Mouse (Mus musculus) granulocyte monocyte progenitor cell, adult 5-6 weeks (primary cell): ENCODE data around the gene Serpina1f. TPM values are rescaled to one million over a fixed set of nuclear protein-coding genes. Genes with fewer than 3 reads are reported as not detected.
"Not testable (repeated sequence)": the region's sequence is repeated elsewhere in the genome, so short reads cannot be mapped to it uniquely, and the experiment has no call there.

ENCODE experiments used
- ATAC-seq: replicated peaks from 2 replicates; pipeline ENCODE4 v1.8.0; 2016; ENCODE audit warnings: mild to moderate bottlenecking, moderate TSS enrichment, inconsistent platforms; ENCODE audit not compliant: poor library complexity, severe bottlenecking
- total RNA-seq, 2 experiments: library from RNA; stranded (forward) in 1 of 2; stranded (reverse) in 1 of 2; fragments of 200-712, 200-1000 nt in 1 of 2; fragments of >200 nt in 1 of 2; fragmentation: Nextera tagmentation in 1 of 2; gene quantifications; 2 replicates each; pipeline ENCODE4 v1.2.3; 2014 to 2017

The Serpina1f gene
- total RNA-seq (2014; fragmentation: Nextera tagmentation) (not detected in 2 replicates), total RNA-seq (2017) (not detected in 2 replicates)

DNA sequence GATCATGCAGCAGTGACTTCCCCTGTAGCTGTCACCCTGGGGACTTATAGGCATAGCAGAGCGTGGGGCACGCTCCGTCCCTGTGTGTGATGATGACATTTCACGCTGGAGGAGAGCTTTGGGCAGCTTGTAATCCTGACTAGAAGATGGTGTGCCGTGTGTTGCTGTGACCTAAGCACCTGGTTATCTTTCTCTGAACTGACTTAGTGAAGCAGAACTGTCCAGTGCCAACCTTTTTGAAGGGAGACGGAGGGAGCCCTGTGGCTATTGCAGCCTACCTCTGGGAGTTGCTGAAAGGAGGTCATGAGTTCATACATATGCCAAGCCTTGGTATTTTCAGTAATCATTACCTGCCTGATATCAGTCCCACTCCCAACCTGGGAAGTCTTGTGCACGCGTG, at the start of gene Serpina1f:
Gene Serpina1f (minus strand): TSS at position 101 of the 400 bp plus-strand sequence.
- ATAC-seq, result no peak

DNA sequence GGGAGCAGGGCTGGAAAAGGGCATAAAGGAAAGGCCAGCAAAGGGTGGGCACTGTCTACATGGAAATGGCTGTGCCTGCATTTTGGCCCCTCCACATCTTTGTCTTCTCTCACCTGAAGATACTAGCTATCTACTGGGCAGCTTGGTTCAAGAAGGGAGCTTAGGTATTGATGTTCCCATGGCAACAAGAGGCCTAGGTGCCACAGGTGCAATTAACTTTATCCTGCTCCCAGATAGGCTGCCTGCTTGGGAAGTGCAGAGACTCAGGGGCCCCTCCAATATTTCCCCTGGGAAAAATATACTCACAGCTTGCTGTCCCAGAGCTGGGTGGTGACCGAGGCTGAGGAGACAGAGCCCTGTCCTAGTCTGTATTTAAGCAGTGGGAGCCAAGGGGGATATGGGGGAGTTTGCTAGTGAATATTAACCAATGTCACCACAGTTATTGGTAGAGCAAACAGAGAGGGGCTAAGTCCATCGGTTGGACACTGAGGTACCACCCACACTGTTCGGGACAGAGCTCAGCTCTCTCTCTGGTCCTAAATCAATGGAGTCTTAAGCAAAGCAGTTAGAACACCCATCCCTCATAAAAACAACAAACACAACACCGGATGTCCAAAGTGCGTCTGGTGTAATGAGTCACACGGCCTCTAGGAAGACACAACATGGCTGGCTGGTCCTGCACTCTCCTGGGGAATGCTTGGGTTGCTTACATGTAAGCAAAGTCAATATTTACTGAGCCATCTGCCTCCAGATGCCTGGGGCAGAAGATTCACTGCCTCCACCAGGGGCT, 42.7 kb upstream of the Serpina1f start:
- ATAC-seq, result not testable (repeated sequence)

DNA sequence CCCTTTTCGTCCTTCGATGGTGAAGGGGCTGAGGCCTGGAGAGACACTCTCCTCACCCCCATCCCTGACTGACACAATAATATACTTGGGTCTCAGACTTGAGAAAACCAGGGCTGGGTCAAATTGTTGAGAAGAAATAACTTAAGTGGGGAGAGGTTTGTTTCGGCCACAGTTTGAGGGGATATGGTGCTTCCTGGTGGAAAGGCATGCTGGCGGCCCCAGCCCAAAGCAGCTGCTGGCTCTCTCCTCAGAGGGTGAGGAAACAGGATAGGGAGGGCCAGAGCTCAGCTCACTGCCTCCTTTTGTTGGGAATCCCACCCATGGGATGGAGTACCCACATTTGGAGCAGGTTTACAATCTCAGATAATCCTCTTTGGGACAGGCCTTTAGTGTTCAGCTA, 40.2 kb upstream of the Serpina1f start:
- ATAC-seq, result not testable (repeated sequence)

DNA sequence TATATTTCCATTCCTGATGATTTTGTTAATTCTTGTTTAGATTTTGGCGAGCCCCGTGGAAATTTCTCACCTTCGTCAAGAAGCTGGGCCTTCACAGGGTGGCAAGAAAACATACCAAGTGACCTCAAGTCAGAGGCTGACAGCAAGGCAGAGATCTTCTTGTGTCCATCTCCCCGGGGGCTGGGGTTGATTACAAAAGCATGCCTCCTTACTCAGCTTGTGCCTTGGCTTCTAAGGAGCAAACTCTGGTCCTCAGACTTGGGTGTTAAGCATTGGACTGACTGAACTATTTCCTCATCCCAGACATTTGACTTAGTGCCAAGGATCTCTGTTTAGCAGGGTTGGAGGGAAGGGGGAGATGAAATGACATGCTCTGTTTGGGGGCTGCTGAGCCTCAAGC, 39.8 kb upstream of the Serpina1f start:
- not testable (repeated sequence) for ATAC-seq

DNA sequence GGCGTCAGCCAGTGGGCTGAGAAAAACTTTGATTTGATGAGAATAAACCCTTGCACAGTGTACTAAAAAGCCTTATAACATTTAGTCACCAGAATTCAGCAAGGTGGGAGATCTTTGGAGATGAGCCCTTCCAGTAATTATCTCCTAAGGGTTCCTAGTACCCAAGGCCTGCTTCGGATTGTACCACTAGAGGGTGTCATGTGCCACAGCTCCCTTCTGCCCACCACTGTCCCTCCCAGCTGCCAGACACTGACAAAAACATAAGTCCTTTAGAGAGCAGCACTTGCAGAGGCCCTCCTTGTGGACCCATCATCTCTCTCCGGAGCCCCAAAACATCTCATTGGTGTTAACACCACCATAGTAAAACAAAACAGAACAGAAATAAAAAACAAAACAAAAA, 16.2 kb upstream of the Serpina1f start:
- no peak for ATAC-seq

DNA sequence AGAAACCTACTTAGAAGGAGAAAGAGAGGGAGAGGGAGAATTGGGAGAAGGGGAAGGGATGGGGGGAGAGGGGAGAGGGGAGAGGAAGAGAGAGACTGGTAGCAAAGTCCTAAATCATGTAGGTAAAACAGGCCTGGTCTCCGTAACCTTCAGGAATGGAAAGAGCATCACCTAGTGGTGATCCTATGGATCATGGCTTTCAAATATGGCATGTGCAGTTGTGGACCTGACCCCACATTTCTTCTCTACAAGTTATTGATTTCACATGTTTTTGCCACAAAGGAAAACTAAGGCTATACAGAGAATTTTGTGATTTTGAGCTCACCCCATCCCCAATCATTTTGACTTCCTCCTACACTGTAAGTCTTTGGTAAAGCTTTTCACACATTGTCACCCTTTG, 15.1 kb upstream of the Serpina1f start:
- no peak for ATAC-seq

DNA sequence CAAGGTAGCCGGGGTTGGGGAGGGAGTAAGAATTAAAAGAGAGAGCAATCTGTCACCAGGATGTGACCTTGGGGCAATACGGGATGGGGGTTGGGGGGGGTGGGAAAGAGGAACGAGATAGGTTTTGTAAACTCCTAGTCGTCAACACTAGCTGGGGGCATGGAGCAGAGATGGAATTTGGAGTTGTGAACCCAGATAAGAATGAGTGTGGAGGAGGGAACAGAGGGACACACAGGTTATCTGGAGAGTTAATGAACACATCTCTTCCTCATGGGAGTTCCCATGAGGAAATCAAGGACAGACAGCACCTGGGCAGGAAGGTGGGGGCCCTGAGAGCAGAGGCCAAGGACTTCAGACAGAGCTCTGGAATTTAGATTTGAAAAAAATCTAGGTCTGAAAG, 10.8 kb upstream of the Serpina1f start:
- ATAC-seq, result no peak

DNA sequence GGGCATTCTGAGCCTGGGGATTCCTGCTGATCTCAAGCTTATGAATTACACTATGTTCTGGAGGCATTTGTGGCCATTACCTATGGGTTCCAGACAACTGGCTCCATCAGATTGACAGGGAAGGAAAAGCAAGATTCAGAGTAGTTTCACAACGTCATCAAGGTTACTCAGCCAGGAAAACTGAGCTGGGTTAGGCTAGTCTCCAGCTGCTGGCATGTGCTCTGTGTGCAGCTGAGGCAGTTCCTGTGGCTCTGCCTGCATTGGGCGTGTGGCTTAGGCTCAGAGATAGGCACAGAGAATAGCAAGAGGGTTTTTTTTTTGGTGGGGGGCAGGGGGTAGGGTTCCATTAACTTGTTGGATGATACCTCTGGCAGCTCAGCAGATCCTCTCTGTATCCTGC, 10.2 kb upstream of the Serpina1f start:
- ATAC-seq, result no peak

DNA sequence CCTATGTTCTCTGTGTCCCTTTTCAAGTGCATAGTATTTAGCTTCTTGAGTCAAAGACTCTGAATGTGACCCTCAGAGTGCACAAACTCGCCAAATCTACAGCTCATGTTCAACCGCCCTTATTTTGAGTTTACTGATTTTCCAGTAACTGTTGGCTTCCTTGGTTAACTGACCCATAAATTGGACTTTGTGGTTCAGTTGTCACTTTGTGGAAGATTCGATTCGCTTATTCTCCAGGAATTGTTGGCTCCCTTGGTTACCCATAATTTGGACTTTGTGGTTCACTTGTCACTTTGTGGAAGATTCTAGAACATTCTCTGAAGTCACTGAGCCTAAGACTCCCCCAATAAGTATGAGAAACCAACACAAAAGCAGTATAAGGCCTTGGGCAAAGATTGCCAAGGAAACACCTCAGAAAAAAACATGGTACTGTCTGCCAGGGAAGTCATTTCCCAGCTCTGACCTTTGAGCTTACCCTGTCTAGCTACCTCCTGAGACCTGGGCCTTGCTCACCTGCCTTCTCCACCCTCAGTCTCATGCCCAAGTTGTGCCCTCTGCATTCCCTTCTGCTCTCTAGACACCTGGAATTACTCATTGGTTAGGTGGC, 4.9 kb upstream of the Serpina1f start:
- ATAC-seq, result no peak

DNA sequence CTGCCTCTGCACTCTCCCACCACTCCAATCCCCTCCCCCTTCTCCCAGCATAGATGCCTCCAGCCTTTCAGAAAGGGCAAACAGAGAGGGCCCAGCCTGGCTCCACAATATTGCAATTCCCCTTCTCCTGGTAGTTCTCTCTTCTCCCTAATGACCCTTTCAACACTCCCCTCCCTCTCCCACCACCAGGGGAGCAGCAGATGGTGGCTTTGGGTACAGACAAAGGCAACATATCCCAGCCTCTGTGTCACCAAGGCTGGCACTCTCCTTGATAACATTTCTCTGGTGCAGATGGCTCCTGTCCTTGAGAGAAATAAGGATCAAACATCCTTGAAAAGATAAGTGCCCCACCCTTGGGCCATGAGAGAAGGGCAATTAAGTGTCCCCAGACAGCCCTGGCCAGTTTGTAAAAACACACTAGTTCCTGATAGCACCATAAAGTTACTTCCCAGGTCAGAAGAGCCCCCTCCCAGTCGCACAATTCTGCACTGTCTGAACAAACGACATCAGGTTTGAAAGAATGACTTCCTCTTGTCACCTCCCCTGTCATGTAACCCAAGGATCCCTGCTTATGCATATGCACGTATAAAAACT, 7.0 kb downstream of the Serpina1f start:
- no peak for ATAC-seq

DNA sequence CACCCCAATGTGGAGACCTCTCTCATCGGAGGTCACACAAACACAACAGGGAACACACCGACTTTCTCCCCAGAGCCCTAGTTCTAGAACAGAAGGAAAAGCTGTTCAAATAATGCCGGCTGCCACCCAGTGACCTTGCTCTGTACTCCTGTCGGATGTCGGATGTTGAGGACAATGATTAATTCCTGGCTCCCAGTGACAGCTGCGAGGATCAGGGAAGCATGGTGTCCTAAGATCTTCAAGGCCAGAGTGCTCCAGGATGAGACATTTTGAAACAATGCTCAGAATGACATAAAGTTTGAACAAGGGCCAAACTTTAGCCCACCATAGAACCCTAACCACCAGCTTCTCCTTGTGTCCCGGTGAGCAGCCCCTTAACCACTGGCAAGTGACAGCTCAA, 8.3 kb downstream of the Serpina1f start:
- ATAC-seq, result no peak

DNA sequence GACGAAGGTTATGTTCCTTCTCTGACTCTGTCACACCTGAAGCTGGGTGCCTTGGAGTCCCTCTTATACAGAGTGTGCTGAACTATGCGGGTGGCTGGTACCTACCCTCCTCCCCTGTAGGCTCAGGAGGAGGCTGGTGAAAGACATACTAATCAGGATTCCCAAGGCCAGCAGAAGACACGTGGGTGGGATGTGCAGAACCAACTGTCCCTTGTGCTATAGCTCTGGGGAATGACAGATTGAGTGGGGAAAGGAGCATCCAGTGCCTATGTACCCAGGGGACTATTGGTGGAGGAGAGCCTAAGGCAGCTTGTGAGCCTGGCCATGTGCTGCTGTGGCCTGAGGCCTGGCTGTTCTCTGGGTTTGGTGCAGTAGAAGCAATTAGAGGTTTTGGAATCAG, 9.3 kb downstream of the Serpina1f start:
- ATAC-seq, result no peak; the same call in 1 of the 2 replicates

DNA sequence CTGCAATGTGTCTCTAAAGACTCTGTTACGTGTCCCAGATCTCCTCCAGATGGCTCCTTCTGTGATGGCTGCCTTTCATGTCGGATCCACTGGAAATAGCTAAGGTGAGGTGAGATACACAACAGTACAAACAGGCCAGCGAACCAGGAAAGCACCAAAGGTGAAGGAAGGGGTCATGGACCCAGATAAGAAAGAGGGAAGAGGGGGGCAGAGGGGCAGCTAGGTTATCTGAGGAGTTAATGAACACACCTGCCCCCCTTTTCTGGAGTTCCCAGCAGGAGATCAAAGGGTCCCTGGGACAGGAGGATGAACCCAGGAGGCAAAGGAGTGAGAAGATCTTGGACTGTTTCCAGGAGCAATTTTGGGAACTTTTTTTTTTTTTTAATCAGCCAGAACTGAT, 9.9 kb downstream of the Serpina1f start:
- no peak for ATAC-seq

DNA sequence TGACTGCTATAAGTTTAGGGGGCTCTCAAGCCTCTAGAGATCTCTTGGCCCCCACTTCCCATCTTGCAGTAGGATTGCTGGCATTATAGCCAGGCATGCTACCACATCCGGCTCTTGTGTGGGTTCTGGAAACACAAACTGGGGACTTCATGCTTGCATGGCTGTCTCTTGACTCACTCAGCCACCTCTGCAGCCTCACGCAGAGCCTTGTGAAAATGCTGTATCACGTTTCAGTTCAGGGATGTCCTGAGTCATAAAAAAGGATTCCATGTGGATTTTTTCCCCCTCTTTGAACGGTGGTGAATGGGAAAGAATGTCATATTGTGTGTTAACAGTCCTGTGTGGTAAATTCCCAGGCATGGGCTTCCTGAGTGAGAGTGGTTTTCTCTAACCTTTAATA, 11.6 kb downstream of the Serpina1f start:
- ATAC-seq, result no peak

DNA sequence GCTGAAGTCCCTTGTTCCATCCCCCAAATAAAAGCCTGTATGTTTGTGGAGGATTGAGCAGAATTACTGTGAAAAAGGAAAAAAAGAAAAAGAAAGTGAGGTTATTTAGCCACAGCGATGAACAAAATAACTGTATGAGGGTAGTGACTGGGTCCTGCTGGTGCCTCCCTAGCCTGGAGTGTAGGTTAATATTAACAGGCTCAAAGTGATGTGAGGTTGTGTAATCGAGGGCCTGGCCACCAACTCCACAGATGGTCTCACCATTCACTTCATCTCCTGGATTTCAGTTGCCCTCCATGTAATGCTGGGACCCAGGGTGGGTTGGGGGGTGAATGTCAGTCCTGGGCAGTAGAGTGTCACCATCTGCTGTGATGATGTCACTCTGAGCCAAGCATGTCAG, 13.6 kb downstream of the Serpina1f start:
- ATAC-seq, result no peak

DNA sequence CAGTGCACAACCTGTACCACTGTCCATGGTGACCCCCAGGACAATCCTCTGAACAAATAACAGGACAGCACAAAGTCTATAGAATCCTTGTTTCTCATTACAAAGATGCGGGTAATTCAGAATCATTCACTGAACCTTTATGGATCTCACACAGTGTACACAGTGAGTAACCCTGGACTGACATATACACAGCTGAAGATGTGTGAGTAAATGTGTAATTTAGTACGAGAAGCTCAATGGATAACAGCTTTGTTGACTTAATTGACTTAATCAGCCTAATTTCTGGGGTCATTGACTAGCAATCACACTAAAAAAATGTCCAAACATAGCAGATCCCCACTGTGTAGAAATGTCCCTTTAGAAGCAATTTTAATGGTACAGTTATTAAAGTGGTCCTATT, 14.2 kb downstream of the Serpina1f start:
- no peak for ATAC-seq

DNA sequence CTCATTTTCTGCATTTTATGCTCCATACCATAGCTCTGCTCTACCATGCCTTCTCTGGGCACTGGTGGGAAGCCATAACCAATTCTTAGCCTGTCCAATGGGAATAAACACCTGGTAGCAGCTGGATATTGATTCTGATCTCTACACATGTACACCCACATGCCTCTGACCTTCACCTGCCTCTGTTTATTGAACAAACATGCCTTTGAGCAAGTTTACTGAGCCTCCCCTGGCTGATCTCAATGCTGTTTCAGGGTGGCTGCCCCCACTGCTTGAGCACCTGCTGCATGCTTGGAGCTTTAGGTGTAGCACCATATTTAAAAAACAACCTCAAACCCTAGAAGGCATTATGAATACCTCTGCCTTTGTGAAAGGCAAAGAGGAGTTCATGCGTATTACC, 15.5 kb downstream of the Serpina1f start:
- ATAC-seq, result not testable (repeated sequence)

DNA sequence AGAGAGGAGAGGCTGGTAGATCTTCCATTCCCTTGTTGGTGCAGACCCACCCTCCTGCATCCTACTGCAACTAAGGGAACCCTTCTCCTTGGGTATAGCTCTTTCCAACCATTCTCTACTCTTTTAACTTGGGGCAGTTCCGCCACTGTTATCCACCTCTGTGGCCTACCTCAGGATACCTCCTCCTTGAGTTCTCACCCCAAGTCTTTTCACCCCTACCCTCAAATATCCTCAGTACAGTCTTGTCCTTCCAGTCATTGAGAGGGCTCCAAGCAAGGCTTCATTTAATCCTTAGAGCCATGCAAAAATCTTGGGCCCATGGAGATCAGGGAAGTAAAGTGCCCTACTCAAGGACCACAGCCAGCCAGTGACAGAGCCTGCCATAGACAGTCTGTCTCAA, 19.3 kb downstream of the Serpina1f start, which contains the start of gene Serpina16:
Gene Serpina16 (minus strand): TSS at position 101 of the 400 bp plus-strand sequence.
- ATAC-seq, result no peak

DNA sequence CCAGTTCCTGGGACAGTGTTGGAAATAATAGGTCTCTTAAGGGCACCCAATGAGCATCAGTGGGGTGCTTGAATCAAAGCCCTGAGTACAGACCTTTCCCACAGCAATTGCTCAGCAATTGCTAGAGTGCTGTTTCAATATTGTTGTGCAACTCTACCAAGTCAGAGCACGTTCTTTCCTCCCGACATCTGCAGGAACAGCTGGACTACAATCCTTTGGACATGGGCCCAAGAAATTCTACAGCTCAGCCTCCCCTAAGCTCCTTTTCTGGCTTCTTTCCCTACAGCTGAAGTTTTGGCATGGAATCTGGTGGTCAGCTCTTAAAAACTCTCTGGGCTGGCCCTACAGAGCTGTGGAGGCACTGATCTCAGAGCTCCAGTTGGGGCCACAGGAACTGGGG, 22.1 kb downstream of the Serpina1f start:
- no peak for ATAC-seq

DNA sequence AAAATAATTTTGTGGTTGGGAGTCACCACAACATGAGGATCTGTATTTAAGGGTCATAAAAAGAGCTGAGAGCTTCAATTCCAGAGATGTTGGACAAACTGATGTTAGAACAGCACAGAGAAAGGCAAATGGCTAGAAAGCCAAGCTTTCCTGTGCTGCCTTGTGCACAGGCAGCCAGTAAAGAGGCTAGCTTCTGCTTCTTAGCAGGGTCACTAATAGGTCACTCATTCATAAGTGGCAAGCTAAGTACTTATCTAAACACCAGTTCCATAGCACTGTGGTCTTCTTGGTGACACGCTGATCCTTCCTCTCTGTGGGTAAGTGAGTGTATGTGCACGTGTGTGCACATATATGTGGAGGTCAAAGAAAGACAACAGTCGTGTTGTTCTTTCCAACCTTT, 23.8 kb downstream of the Serpina1f start:
- ATAC-seq, result no peak

DNA sequence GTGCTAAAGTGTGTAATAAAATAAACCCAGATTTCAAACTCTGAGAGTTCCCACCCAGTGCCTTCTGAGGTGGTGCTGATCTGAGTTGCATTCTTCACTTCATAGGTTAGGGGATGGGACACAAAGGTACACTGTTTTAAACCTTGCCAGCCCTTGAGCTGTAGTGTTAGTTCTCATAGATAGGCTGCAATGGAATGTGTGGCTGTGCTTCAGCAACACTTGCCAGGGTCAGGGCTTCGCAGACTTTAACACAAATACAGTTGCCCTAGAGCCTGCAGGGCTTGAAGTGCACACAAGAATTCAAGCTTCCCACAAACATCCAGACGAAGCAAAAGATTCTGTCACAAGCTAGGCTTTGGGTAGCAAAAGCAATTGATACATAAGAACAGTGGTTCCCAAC, 24.4 kb downstream of the Serpina1f start:
- ATAC-seq, result no peak

DNA sequence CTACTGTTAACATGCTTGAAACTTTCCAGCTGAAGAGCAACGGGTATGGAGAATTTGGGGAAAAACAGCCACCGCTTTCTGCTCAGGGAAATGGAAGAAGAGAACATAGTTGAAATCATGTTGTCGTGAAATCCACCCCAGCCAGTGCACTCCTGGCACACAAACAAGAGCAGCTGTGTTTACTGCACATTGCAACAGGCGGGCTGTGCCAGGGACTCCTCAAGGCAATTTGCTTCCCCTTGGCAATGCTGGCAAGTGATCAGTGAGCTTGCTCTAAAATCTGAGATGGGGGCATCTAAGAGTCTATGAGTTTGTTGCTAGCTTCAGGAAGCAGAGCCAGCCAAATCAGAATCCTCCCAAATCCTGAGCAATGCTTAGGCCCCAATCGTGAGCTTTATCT, 25.0 kb downstream of the Serpina1f start:
- no peak for ATAC-seq
